Mouse (Mus musculus) heart, postnatal 0 days (tissue): Measurements from ENCODE around the gene Gm44511.
"Not testable (repeated sequence)": the region's sequence is repeated elsewhere in the genome, so short reads cannot be mapped to it uniquely, and the experiment has no call there.

Experiments used
- CTCF ChIP-seq: IDR thresholded peaks from 2 replicates; pipeline ENCODE4 v1.5.1; 2016; ENCODE audit warnings: antibody characterized with exemption, control low read depth, low read depth
- EP300 ChIP-seq: IDR thresholded peaks from 2 replicates; pipeline ENCODE4 v1.6.1; 2016; ENCODE audit warnings: antibody characterized with exemption, low read depth

DNA sequence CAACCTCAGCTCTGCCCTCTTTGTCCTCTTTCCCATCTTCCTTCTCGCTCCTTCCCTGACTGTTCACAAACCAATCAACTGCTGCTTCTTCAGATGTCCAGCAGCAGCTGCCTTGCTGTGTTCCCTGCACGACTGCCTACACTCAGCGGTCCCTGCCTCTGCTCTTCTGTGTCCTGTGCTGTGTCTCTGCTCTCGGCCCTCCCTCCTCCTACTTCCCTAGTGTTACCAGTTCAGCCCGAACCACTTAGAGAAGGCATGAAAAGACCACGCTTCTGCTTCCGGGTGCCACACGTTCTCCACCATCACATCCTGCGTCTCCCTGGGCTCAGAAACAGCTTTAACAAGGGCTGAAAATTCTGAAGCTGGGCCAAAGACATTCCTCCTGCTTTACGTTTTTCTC lies 71.8 kb downstream of the Gm44511 start:
- TF ChIP-seq CTCF, EP300: not testable (repeated sequence)
